Mouse (Mus musculus): ENCODE results near the gene Pcdh9. TPM values are rescaled to one million over a fixed set of nuclear protein-coding genes. Genes with fewer than 3 reads are reported as not detected.

Pcdh9 gene
- polyA plus RNA-seq, 1 experiment from 2014 or later, result 25.3 TPM

DNA sequence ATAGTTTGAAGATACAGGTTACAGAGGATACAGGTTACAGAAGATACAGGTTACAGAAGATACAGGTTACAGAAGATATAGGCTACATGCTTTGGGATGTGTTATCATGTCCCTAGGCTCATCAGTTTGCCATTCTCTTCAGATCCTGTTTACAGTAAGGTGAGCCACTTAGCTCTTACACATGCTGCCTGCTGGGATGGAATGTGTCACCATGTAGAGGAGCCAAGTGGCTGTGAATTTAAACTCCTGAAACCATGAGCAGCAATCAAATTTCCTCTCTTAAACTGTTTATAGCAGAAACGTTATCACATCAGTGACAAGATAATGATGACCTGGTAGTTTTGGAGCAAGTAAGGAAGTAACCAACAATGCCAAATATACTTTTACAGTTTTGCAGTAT, 453.3 kb downstream of the Pcdh9 start:
- 46% methylated on average over 1 of the region's 1 CpGs for WGBS

DNA sequence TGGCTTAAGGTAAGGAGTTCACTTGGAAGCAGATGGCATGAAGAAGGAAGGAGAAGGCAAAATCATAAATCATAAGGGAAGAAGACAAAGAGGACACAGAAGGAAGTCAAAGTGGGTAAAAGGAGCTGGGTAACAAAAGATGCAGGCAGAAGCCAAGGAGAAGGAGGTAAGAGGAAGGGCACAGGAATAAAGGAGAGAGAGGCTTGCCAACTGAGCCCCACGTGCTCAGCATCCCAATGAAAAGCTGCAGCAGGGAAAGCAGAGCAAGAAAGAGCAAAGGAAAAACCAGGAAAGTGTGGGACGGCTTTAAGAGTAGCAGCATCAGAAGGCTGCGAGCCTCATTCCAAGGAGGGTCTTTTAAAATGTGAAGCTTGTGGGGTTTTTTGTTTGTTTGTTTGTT, 473.7 kb downstream of the Pcdh9 start:
- WGBS, result 64% methylated on average over 3 of the region's 3 CpGs
- Histone ChIP-seq H3K4me2 (replicated peaks; ENCODE audit: low read depth, low read length) (no peak overlapping the region), H3K9ac (replicated peaks; ENCODE audit: low read depth, low read length) (no peak overlapping the region), H3K27ac (ENCODE audit: low read length) (no peak overlapping the region), H3K36me3 (ENCODE audit: control insufficient read depth, insufficient read depth, low read length) (no peaks in the 10 kb centered on the region), H3K4me3 (ENCODE audit: low read depth, low read length) (no peak overlapping the region), H3K4me1 (ENCODE audit: control insufficient read depth, insufficient read depth, low read length) (no peaks in the 10 kb centered on the region), H3K27me3 (ENCODE audit: control insufficient read depth, insufficient read depth, low read length) (no peaks in the 10 kb centered on the region), H3K9me3 (ENCODE audit: control insufficient read depth, low read depth, low read length) (no peaks in the 10 kb centered on the region)
- no peak for ATAC-seq (ENCODE audit: insufficient number of reproducible peaks, insufficient read depth, low FRiP score, low read depth)

More for the DNA sequence above, 453.3 kb downstream of the Pcdh9 start:
- H3K36me3 ChIP-seq (ENCODE audit: control insufficient read depth, insufficient read depth, low read length), result no peaks in the 10 kb centered on the region
- H3K27me3 ChIP-seq (ENCODE audit: control insufficient read depth, insufficient read depth, low read length), result no peaks in the 10 kb centered on the region
- H3K4me3 ChIP-seq (ENCODE audit: low read depth, low read length), result no peak overlapping the region
- H3K9ac ChIP-seq (replicated peaks; ENCODE audit: low read depth, low read length), result no peak overlapping the region
- no peak overlapping the region for H3K27ac ChIP-seq (ENCODE audit: low read length)
- H3K9me3 ChIP-seq (ENCODE audit: control insufficient read depth, low read depth, low read length), result no peaks in the 10 kb centered on the region
- ATAC-seq (ENCODE audit: insufficient number of reproducible peaks, insufficient read depth, low FRiP score, low read depth), result no peak
- no peaks in the 10 kb centered on the region for H3K4me1 ChIP-seq (ENCODE audit: control insufficient read depth, insufficient read depth, low read length)
- no peak overlapping the region for H3K4me2 ChIP-seq (replicated peaks; ENCODE audit: low read depth, low read length)

- H3K4me3 ChIP-seq (ENCODE audit: low read depth, low read length), result no peak overlapping the region
- WGBS, result 86% methylated on average over 2 of the region's 2 CpGs
- H3K4me2 ChIP-seq (replicated peaks; ENCODE audit: low read depth, low read length), result no peak overlapping the region
- H3K4me1 ChIP-seq (ENCODE audit: control insufficient read depth, insufficient read depth, low read length), result no peaks in the 10 kb centered on the region
- H3K9ac ChIP-seq (replicated peaks; ENCODE audit: low read depth, low read length), result no peak overlapping the region
- H3K9me3 ChIP-seq (ENCODE audit: control insufficient read depth, low read depth, low read length), result no peaks in the 10 kb centered on the region
- H3K36me3 ChIP-seq (ENCODE audit: control insufficient read depth, insufficient read depth, low read length), result no peaks in the 10 kb centered on the region
- H3K27me3 ChIP-seq (ENCODE audit: control insufficient read depth, insufficient read depth, low read length), result no peaks in the 10 kb centered on the region
- ATAC-seq (ENCODE audit: insufficient number of reproducible peaks, insufficient read depth, low FRiP score, low read depth), result no peak
- H3K27ac ChIP-seq (ENCODE audit: low read length), result no peak overlapping the region
These were observed 475.0 kb downstream of the Pcdh9 start for GRCm38 (mm10) chr14:93415496-93415895.

- H3K9me3 ChIP-seq (ENCODE audit: control insufficient read depth, low read depth, low read length), result no peaks in the 10 kb centered on the region
- no peak overlapping the region for H3K9ac ChIP-seq (replicated peaks; ENCODE audit: low read depth, low read length)
- no peak overlapping the region for H3K4me2 ChIP-seq (replicated peaks; ENCODE audit: low read depth, low read length)
- no peaks in the 10 kb centered on the region for H3K27me3 ChIP-seq (ENCODE audit: control insufficient read depth, insufficient read depth, low read length)
- no peak for ATAC-seq (ENCODE audit: insufficient number of reproducible peaks, insufficient read depth, low FRiP score, low read depth)
- no peaks in the 10 kb centered on the region for H3K36me3 ChIP-seq (ENCODE audit: control insufficient read depth, insufficient read depth, low read length)
- H3K4me3 ChIP-seq (ENCODE audit: low read depth, low read length), result no peak overlapping the region
- H3K4me1 ChIP-seq (ENCODE audit: control insufficient read depth, insufficient read depth, low read length), result no peaks in the 10 kb centered on the region
- no peak overlapping the region for H3K27ac ChIP-seq (ENCODE audit: low read length)
- WGBS, result 70% methylated on average over 1 of the region's 1 CpGs
These were observed 481.2 kb downstream of the Pcdh9 start for GRCm38 (mm10) chr14:93409314-93409713.

GRCm38 (mm10) chr14:93407747-93408146, 482.7 kb downstream of the Pcdh9 start:
- 94% methylated on average over 5 of the region's 5 CpGs for WGBS
- Histone ChIP-seq H3K4me1 (ENCODE audit: control insufficient read depth, insufficient read depth, low read length) (no peaks in the 10 kb centered on the region), H3K9me3 (ENCODE audit: control insufficient read depth, low read depth, low read length) (no peaks in the 10 kb centered on the region), H3K36me3 (ENCODE audit: control insufficient read depth, insufficient read depth, low read length) (no peaks in the 10 kb centered on the region), H3K27ac (ENCODE audit: low read length) (no peak overlapping the region), H3K27me3 (ENCODE audit: control insufficient read depth, insufficient read depth, low read length) (no peaks in the 10 kb centered on the region), H3K9ac (replicated peaks; ENCODE audit: low read depth, low read length) (no peak overlapping the region), H3K4me3 (ENCODE audit: low read depth, low read length) (no peak overlapping the region), H3K4me2 (replicated peaks; ENCODE audit: low read depth, low read length) (no peak overlapping the region)
- no peak for ATAC-seq (ENCODE audit: insufficient number of reproducible peaks, insufficient read depth, low FRiP score, low read depth)

GRCm38 (mm10) chr14:93385090-93385489, 505.4 kb downstream of the Pcdh9 start:
- Histone ChIP-seq H3K36me3 (ENCODE audit: control insufficient read depth, insufficient read depth, low read length) (no peaks in the 10 kb centered on the region), H3K4me3 (ENCODE audit: low read depth, low read length) (no peak overlapping the region), H3K9ac (replicated peaks; ENCODE audit: low read depth, low read length) (no peak overlapping the region), H3K4me2 (replicated peaks; ENCODE audit: low read depth, low read length) (no peak overlapping the region), H3K9me3 (ENCODE audit: control insufficient read depth, low read depth, low read length) (no peaks in the 10 kb centered on the region), H3K4me1 (ENCODE audit: control insufficient read depth, insufficient read depth, low read length) (no peaks in the 10 kb centered on the region), H3K27ac (ENCODE audit: low read length) (no peak overlapping the region), H3K27me3 (ENCODE audit: control insufficient read depth, insufficient read depth, low read length) (no peaks in the 10 kb centered on the region)
- ATAC-seq (ENCODE audit: insufficient number of reproducible peaks, insufficient read depth, low FRiP score, low read depth), result no peak
- WGBS, result 48% methylated on average over 2 of the region's 2 CpGs

DNA sequence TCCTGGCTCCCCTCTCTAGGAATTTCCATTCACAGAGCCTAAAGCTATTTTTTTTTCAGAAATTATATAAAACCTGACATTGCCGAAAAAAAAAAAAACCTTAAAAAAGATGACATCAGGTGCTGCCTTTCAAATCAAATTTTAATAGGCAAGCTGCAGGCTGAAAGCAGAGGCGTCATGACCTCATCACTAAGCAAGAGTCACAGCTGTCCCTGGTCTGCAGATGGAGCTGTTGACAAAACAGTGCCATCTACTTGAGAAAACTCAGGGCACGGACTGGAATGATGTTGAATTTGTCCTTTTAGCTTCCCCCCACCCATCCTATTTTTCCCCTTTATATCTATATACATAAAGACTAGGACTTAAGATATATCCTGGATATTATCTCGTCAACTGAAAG, 509.3 kb downstream of the Pcdh9 start:
- no peak overlapping the region for H3K9ac ChIP-seq (replicated peaks; ENCODE audit: low read depth, low read length)
- H3K9me3 ChIP-seq (ENCODE audit: control insufficient read depth, low read depth, low read length), result no peaks in the 10 kb centered on the region
- 43% methylated on average over 4 of the region's 4 CpGs for WGBS
- no peak overlapping the region for H3K27ac ChIP-seq (ENCODE audit: low read length)
- H3K4me2 ChIP-seq (replicated peaks; ENCODE audit: low read depth, low read length), result no peak overlapping the region
- no peaks in the 10 kb centered on the region for H3K4me1 ChIP-seq (ENCODE audit: control insufficient read depth, insufficient read depth, low read length)
- no peak overlapping the region for H3K4me3 ChIP-seq (ENCODE audit: low read depth, low read length)
- ATAC-seq (ENCODE audit: insufficient number of reproducible peaks, insufficient read depth, low FRiP score, low read depth), result no peak
- H3K27me3 ChIP-seq (ENCODE audit: control insufficient read depth, insufficient read depth, low read length), result no peaks in the 10 kb centered on the region
- H3K36me3 ChIP-seq (ENCODE audit: control insufficient read depth, insufficient read depth, low read length), result no peaks in the 10 kb centered on the region

DNA sequence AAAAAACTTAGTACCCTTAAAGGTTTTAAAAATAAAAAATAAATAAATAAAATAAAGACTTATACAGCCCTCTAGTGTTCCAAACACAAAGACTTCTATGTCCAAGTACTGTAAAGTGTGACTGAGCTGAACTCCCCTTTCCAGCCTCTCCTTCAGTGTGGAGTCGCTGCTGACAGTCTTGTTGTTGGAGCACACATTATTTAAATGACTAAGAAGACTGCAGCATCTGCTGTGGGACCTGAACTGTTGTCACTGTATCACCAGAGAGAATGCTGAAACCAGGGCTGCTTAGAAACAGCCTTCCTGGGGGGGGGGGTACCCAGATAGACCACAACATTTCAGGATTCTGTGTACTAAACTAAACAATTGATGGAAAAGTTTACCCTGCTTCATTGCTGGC, 509.7 kb downstream of the Pcdh9 start:
- H3K4me1 ChIP-seq (ENCODE audit: control insufficient read depth, insufficient read depth, low read length), result no peaks in the 10 kb centered on the region
- WGBS, result 42% methylated on average over 1 of the region's 1 CpGs
- no peak for ATAC-seq (ENCODE audit: insufficient number of reproducible peaks, insufficient read depth, low FRiP score, low read depth)

GRCm38 (mm10) chr14:93376159-93376558, 514.3 kb downstream of the Pcdh9 start:
- Histone ChIP-seq H3K9me3 (ENCODE audit: control insufficient read depth, low read depth, low read length) (no peaks in the 10 kb centered on the region), H3K9ac (replicated peaks; ENCODE audit: low read depth, low read length) (no peak overlapping the region), H3K4me2 (replicated peaks; ENCODE audit: low read depth, low read length) (no peak overlapping the region), H3K4me1 (ENCODE audit: control insufficient read depth, insufficient read depth, low read length) (no peaks in the 10 kb centered on the region), H3K27ac (ENCODE audit: low read length) (no peak overlapping the region), H3K27me3 (ENCODE audit: control insufficient read depth, insufficient read depth, low read length) (no peaks in the 10 kb centered on the region), H3K4me3 (ENCODE audit: low read depth, low read length) (no peak overlapping the region), H3K36me3 (ENCODE audit: control insufficient read depth, insufficient read depth, low read length) (no peaks in the 10 kb centered on the region)
- WGBS, result 75% methylated on average over 4 of the region's 4 CpGs
- ATAC-seq (ENCODE audit: insufficient number of reproducible peaks, insufficient read depth, low FRiP score, low read depth), result no peak

More for the DNA sequence above, 509.7 kb downstream of the Pcdh9 start:
- no peak overlapping the region for H3K9ac ChIP-seq (replicated peaks; ENCODE audit: low read depth, low read length)
- H3K27me3 ChIP-seq (ENCODE audit: control insufficient read depth, insufficient read depth, low read length), result no peaks in the 10 kb centered on the region
- H3K9me3 ChIP-seq (ENCODE audit: control insufficient read depth, low read depth, low read length), result no peaks in the 10 kb centered on the region
- H3K36me3 ChIP-seq (ENCODE audit: control insufficient read depth, insufficient read depth, low read length), result no peaks in the 10 kb centered on the region
- no peak overlapping the region for H3K4me3 ChIP-seq (ENCODE audit: low read depth, low read length)
- no peak overlapping the region for H3K27ac ChIP-seq (ENCODE audit: low read length)
- no peak overlapping the region for H3K4me2 ChIP-seq (replicated peaks; ENCODE audit: low read depth, low read length)
